Mouse (Mus musculus) ES-E14 (cell line): ENCODE results near the gene Cpeb2. TPM values are rescaled to one million over a fixed set of nuclear protein-coding genes. Genes with fewer than 3 reads are reported as not detected.

Experiments
- DNase-seq: peaks from one replicate; pipeline ENCODE4 v3.0.0-alpha.2; 2013; ENCODE audit warnings: low read depth, low spot score
- H3K27ac ChIP-seq: 2 replicates; pipeline ENCODE4 v1.5.1; 2012; ENCODE audit warnings: low read depth, mild to moderate bottlenecking, low read length, moderate library complexity, mixed read lengths; ENCODE audit not compliant: poor library complexity, insufficient read depth, severe bottlenecking
- H3K36me3 ChIP-seq: 2 replicates; pipeline ENCODE4 v1.6.1; 2012; ENCODE audit warnings: mild to moderate bottlenecking, low read length, moderate library complexity, mixed read lengths; ENCODE audit not compliant: control insufficient read depth, poor library complexity, insufficient read depth, severe bottlenecking
- H3K4me1 ChIP-seq, 2 experiments: fragments of 150-350 bp in 1 of 2; sonication (generic) in 1 of 2; 2 replicates each; pipeline ENCODE4 v1.6.1; 2012; ENCODE audit warnings: low read length in 2 of 2, mild to moderate bottlenecking in 1 of 2, mixed read lengths in 1 of 2; ENCODE audit not compliant: control insufficient read depth in 2 of 2, insufficient read depth in 2 of 2, poor library complexity in 1 of 2
- H3K4me3 ChIP-seq, 2 experiments: fragments of 150-350 bp in 1 of 2; sonication (generic) in 1 of 2; 2 replicates each; pipeline ENCODE4 v1.5.1; 2012; ENCODE audit warnings: low read length in 2 of 2, low read depth in 1 of 2, mild to moderate bottlenecking in 1 of 2, mixed read lengths in 1 of 2; ENCODE audit not compliant: insufficient read depth in 1 of 2, poor library complexity in 1 of 2, severe bottlenecking in 1 of 2
- H3K9ac ChIP-seq: 2 replicates; pipeline ENCODE4 v1.6.1; 2012; ENCODE audit warnings: low read depth, mild to moderate bottlenecking, low read length, mixed read lengths; ENCODE audit not compliant: poor library complexity, insufficient read depth, severe bottlenecking
- H3K9me3 ChIP-seq: fragments of 150-350 bp; sonication (generic); 2 replicates; pipeline ENCODE4 v1.6.1; 2012; ENCODE audit warnings: low read depth, mild to moderate bottlenecking, low read length; ENCODE audit not compliant: control insufficient read depth, insufficient read depth
- CHD2 ChIP-seq: IDR thresholded peaks from 2 replicates; pipeline ENCODE4 v1.6.1; 2014; ENCODE audit warnings: mild to moderate bottlenecking, low read depth, low read length, inconsistent platforms
- HCFC1 ChIP-seq: IDR thresholded peaks from 2 replicates; pipeline ENCODE4 v1.6.1; 2012; ENCODE audit warnings: low read length, inconsistent platforms, borderline replicate concordance; ENCODE audit not compliant: insufficient read depth
- MAFK ChIP-seq: IDR thresholded peaks from 2 replicates; pipeline ENCODE4 v1.6.1; 2014; ENCODE audit warnings: mild to moderate bottlenecking, low read depth, low read length, inconsistent platforms; ENCODE audit not compliant: insufficient read depth
- ZC3H11A ChIP-seq: IDR thresholded peaks from 2 replicates; pipeline ENCODE4 v1.6.1; 2012; ENCODE audit warnings: low read depth, mild to moderate bottlenecking, inconsistent platforms, low read length, borderline replicate concordance
- ZNF384 ChIP-seq: IDR thresholded peaks from 2 replicates; pipeline ENCODE4 v1.6.1; 2012; ENCODE audit warnings: low read depth, low read length, inconsistent platforms
- in situ Hi-C, 2 experiments: fragments of 600-800 bp; cut with MboI; formaldehyde crosslinking; loops; one replicate each; pipeline ENCODE4 v1.15.1; 2025; ENCODE audit warnings: low sequenced_read_pairs in 2 of 2, inconsistent platforms in 1 of 2; ENCODE audit not compliant: unreplicated experiment in 2 of 2
- total RNA-seq: library from RNA; depleted of rRNA; stranded (reverse); fragments of 300-350 nt; gene quantifications from 2 replicates; pipeline ENCODE4 v1.2.3, GENCODE M21; 2012

The Cpeb2 gene
- total RNA-seq, 1 experiment: 4.1 TPM

DNA sequence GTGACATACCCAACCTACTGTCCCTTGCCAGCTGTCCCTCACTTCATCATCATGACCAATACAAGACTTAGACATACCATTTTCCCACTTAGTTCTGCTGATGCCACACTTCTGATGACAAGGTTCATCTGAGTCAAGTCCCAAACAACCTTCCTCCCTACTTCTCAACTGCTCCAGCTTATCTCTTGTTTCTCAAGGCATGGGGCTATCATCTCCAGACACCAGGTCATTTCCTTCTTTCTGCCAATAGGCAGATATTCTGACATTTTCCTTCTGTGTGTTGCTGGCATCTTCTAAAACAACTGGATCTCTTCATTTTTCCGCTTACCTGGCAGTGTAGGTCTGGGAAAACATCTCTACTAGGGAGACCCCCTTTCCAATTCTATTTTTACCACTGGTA, 104.2 kb downstream of the Cpeb2 start:
- no peak overlapping the region for H3K9ac ChIP-seq
- TF ChIP-seq MAFK: no peak
- TF ChIP-seq ZC3H11A: no peak
- TF ChIP-seq HCFC1: no peak
- TF ChIP-seq CHD2: no peak
- TF ChIP-seq ZNF384: no peak
- no peak for DNase-seq
- H3K9me3 ChIP-seq: no peaks in the 10 kb centered on the region
- in situ Hi-C loops: no loop called here
- no peaks in the 10 kb centered on the region for H3K4me1 ChIP-seq
- H3K4me3 ChIP-seq: no peak overlapping the region
- no peak overlapping the region for H3K27ac ChIP-seq
- no peaks in the 10 kb centered on the region for H3K36me3 ChIP-seq

DNA sequence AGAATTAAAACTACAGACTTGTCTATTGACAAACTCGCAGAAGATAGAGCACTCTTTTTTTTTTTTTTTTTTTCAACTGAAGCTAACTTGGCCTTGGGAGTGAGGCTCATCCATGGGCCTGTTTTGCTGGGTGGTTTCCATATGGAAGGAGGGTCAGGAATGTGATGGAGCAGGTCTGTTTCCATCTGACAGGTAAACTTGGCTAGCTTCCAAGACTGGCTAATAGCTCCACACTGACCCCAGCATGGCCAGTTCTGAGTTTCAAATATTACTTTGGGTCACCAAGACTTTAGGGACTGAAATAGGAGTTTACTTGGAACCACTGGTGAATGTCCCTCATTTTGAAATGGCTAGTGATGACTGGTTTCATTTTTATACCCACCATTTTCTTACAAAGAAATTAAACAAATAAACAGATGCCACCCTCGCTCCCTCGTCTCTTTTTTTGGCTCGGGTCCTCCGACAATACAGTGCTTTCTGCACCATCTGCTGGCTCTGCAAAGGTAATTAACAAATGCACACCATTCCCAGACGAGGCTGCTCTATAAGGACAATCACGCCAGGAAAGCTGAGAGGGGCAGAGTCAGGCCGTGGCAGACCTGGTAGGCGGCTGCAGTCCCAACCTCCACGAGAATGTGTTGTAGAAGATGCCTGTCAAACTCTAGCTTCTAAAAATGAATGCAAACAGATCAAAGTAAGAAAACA, 106.0 kb downstream of the Cpeb2 start:
- no peak overlapping the region for H3K9ac ChIP-seq
- no peak for DNase-seq
- H3K36me3 ChIP-seq: no peaks in the 10 kb centered on the region
- no peaks in the 10 kb centered on the region for H3K9me3 ChIP-seq
- TF ChIP-seq HCFC1: no peak
- no peak for TF ChIP-seq ZC3H11A
- TF ChIP-seq CHD2: no peak
- TF ChIP-seq ZNF384: no peak
- no peak for TF ChIP-seq MAFK
- no peak overlapping the region for H3K4me3 ChIP-seq
- in situ Hi-C loops: no loop called here
- H3K4me1 ChIP-seq: no peaks in the 10 kb centered on the region
- H3K27ac ChIP-seq: no peak overlapping the region
